Mouse (Mus musculus) kidney, adult 2 months (tissue): ENCODE results near the gene Fkbp10. TPM values are rescaled to one million over a fixed set of nuclear protein-coding genes. Genes with fewer than 3 reads are reported as not detected.
A peak's percentile ranks its signal among the peaks of the same experiment; 100 is the strongest.

ENCODE experiments used
- DNase-seq: peaks from one replicate; pipeline ENCODE4 v3.0.0; 2021
- H3K27ac ChIP-seq: fragments of 200-500 bp; 2 replicates; pipeline ENCODE4 v1.5.1; 2012; ENCODE audit warnings: low read depth, low read length, control low read depth, inconsistent platforms; ENCODE audit not compliant: insufficient read depth
- H3K27me3 ChIP-seq: fragments of 200-500 bp; replicated peaks from 2 replicates; pipeline ENCODE4 v1.6.1; 2012; ENCODE audit warnings: mild to moderate bottlenecking, moderate library complexity, low read length, inconsistent platforms; ENCODE audit not compliant: control insufficient read depth, insufficient read depth
- H3K36me3 ChIP-seq: fragments of 200-500 bp; 2 replicates; pipeline ENCODE4 v1.6.1; 2012; ENCODE audit warnings: mild to moderate bottlenecking, moderate library complexity, low read length, inconsistent platforms; ENCODE audit not compliant: control insufficient read depth, insufficient read depth
- H3K4me1 ChIP-seq: fragments of 200-500 bp; 2 replicates; pipeline ENCODE4 v1.6.1; 2011; ENCODE audit warnings: low read length; ENCODE audit not compliant: control insufficient read depth, insufficient read depth
- H3K4me3 ChIP-seq: fragments of 200-500 bp; 2 replicates; pipeline ENCODE4 v1.5.1; 2011; ENCODE audit warnings: mild to moderate bottlenecking, low read depth, low read length, control low read depth; ENCODE audit not compliant: insufficient read depth
- CTCF ChIP-seq: fragments of 200-500 bp; conservative IDR thresholded peaks from 2 replicates; pipeline ENCODE4 v1.5.1; 2011; ENCODE audit warnings: low read depth, mild to moderate bottlenecking, control low read depth, low read length, moderate library complexity, mixed read lengths; ENCODE audit not compliant: insufficient read depth, insufficient read length
- POLR2A ChIP-seq: fragments of 200-500 bp; IDR thresholded peaks from one replicate; pipeline ENCODE4 v1.6.1; 2011; ENCODE audit warnings: low read depth, low read length, control low read depth
- WGBS: fragments of 180-500 bp; shearing (Covaris S2); methylation state at CpG from one replicate; pipeline ENCODE4 v1.1.7; 2018; 5-methylcytosine and 5-hydroxymethylcytosine counted together
- polyA plus RNA-seq: library from polyadenylated mRNA; depleted of rRNA; stranded (reverse); fragments of >200 nt; gene quantifications from 2 replicates; pipeline ENCODE4 v1.2.3, GENCODE M21; 2012

Fkbp10 gene
- polyA plus RNA-seq, 1 experiment, result 12.5 TPM

- H3K4me3 ChIP-seq, result peak within 1 kb of the TSS; percentile 87
- 53% methylated on average over 8 of the region's 8 CpGs for WGBS
- DNase-seq, result no peak
- no peaks in the 10 kb centered on the region for H3K36me3 ChIP-seq
- H3K4me1 ChIP-seq, result 0 out of 2 replicates have a peak, but pooled peaks cover 3% of the 10 kb centered on the region
- no peak within 1 kb of the TSS for H3K27ac ChIP-seq
- no peaks in the 10 kb centered on the region for H3K27me3 ChIP-seq
- no peak for TF ChIP-seq CTCF
- TF ChIP-seq POLR2A, result no peak
Observed at GRCm38 (mm10) chr11:100441797-100442196, 26.3 kb downstream of the Fkbp10 start, which contains the start of the genes Nt5c3b and Klhl10. Gene Nt5c3b (minus strand): TSS chr11:100441808. Gene Klhl10 (plus strand): TSS chr11:100441917.

DNA sequence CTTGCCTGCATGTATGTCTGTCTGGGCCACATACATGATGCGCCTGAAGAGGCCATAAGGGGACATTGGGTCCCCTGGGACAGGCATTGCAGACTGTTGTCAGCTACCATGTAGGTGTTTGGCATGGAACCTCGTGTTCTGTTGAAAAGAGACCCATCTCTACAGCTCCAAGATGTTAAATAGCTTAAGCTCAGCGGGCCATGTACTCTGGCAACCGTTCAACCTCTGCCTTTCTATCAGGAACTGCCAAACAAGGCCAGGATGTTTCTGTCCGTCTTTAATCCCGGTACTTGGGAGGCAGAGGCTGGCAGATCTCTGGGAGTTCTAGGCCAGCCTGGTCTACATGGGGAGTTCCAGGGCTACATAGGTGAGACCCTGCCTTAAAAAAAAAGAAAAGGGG lies 27.1 kb downstream of the Fkbp10 start:
- H3K27ac ChIP-seq, result no peak overlapping the region
- H3K27me3 ChIP-seq, result no peaks in the 10 kb centered on the region
- 0 out of 2 replicates have a peak, but pooled peaks cover 2% of the 10 kb centered on the region for H3K4me1 ChIP-seq
- TF ChIP-seq POLR2A, result no peak
- TF ChIP-seq CTCF, result no peak
- no peaks in the 10 kb centered on the region for H3K36me3 ChIP-seq
- DNase-seq, result peak; percentile 62
- no peak overlapping the region for H3K4me3 ChIP-seq
- 41% methylated on average over 6 of the region's 6 CpGs for WGBS

GRCm38 (mm10) chr11:100457247-100457646 lies 41.8 kb downstream of the Fkbp10 start:
- Histone ChIP-seq H3K4me1 (no peaks in the 10 kb centered on the region), H3K27ac (no peak overlapping the region), H3K27me3 (no peaks in the 10 kb centered on the region), H3K4me3 (no peak overlapping the region), H3K36me3 (no peaks in the 10 kb centered on the region)
- 64% methylated on average over 4 of the region's 4 CpGs for WGBS
- DNase-seq, result no peak
- TF ChIP-seq CTCF, result no peak
- no peak for TF ChIP-seq POLR2A

DNA sequence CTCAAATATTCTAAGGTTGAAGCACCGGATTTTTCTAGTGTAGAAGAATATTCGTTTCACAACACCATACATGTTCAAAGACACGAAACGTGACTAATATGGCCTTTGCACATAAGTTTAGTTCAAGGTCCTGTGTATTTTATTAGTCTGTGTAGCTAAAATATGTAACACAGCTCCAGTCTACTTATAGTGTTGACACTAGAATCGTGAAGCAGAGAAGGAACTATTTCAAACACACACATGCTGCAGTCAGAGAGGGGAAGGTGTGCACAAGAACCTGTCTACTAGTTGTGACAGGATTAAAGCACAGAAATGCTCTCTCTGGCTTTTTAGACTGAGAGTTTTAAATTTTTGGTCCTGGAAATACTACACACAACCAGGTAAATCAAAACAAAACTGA lies 42.2 kb downstream of the Fkbp10 start:
- TF ChIP-seq CTCF, result no peak
- TF ChIP-seq POLR2A, result no peak
- DNase-seq, result no peak
- 75% methylated on average over 5 of the region's 5 CpGs for WGBS
- no peak overlapping the region for H3K27ac ChIP-seq
- H3K27me3 ChIP-seq, result no peaks in the 10 kb centered on the region
- no peaks in the 10 kb centered on the region; the same call in 1 of the 2 replicates for H3K36me3 ChIP-seq
- H3K4me1 ChIP-seq, result no peaks in the 10 kb centered on the region
- no peak overlapping the region for H3K4me3 ChIP-seq

DNA sequence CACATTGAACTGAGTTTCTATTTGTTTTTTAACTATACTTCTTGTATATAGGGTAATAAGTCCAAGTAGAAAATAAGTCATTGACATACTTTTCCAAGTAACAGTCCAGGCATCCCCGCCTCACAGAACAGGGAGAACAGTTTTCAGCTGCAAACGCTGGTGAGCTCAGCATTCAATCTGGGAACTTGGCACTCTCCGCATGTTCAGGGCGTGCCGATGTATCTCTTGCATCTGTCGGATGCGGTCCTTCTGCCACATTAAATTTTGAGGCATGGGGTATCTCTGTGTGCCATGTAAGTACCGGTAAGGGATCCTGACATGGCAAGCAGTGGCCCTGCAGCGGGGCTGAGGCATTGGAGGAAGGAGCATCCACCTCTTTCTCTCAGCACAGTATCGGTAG lies 47.2 kb downstream of the Fkbp10 start:
- Histone ChIP-seq H3K4me1 (no peaks in the 10 kb centered on the region), H3K27me3 (no peaks in the 10 kb centered on the region), H3K4me3 (no peak overlapping the region), H3K27ac (no peak overlapping the region), H3K36me3 (no peaks in the 10 kb centered on the region; the same call in 1 of the 2 replicates)
- no peak for DNase-seq
- 94% methylated on average over 10 of the region's 10 CpGs for WGBS
- TF ChIP-seq POLR2A (no peak), CTCF (no peak)

DNA sequence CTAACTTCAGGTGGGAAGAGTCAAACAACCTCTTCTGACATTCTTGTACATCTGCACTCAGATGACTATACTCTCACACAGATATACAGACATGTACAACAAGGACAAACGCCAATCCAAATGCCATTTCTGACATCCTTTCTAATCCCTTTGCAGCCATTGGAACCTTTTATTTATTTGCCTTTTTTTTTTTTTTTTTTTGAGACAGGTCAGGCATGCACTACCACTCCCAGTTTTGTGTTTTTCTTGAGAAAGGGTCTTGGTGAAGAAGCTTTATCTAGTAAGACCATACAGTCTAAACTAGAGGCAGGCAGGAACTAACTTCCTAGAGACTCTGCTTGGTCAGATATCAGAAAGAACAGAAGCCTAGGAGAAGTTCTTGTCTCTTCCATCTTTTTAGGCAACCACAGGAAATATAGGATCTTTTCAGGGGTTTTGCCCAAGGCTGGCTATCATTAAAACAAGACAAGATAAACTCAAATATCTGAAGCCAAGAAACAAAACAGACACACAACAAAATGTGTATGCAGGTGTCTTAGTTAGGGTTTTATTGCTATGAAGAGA lies 49.8 kb downstream of the Fkbp10 start:
- H3K27ac ChIP-seq, result no peak overlapping the region
- DNase-seq, result no peak
- WGBS, result 94% methylated on average over 1 of the region's 1 CpGs
- TF ChIP-seq CTCF, result no peak
- TF ChIP-seq POLR2A, result no peak
- H3K4me1 ChIP-seq, result no peaks in the 10 kb centered on the region
- H3K4me3 ChIP-seq, result no peak overlapping the region
- no peaks in the 10 kb centered on the region for H3K27me3 ChIP-seq
- no peaks in the 10 kb centered on the region; the same call in 1 of the 2 replicates for H3K36me3 ChIP-seq

DNA sequence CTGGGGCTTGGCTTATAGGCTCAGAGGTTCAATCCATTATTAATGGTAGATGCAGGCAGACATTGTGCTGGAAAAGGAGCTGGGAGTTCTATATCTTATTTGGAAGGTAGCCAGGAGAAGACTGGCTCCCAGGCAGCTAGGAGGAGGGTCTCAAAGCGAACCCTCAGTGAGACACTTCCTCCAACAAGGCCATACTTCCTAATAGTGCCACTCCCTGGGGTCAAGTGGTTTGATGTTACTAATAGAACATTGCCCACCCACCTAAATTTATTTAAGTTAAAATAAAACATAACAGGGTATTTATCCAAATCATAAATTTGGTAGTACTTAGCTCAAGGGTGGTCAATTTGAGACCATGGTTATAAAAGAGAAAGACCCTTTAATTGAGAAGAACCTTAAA lies 50.3 kb downstream of the Fkbp10 start:
- H3K4me3 ChIP-seq, result no peak overlapping the region
- H3K4me1 ChIP-seq, result peaks cover 4% of the 10 kb centered on the region; the same call in 1 of the 2 replicates
- 86% methylated on average over 1 of the region's 1 CpGs for WGBS
- H3K36me3 ChIP-seq, result no peaks in the 10 kb centered on the region; the same call in 1 of the 2 replicates
- no peak overlapping the region for H3K27ac ChIP-seq
- no peaks in the 10 kb centered on the region for H3K27me3 ChIP-seq
- DNase-seq, result no peak
- TF ChIP-seq CTCF, result no peak
- no peak for TF ChIP-seq POLR2A
